Mouse (Mus musculus) MEL (cell line): Measurements from ENCODE around the gene Unc45b. TPM values are rescaled to one million over a fixed set of nuclear protein-coding genes. Genes with fewer than 3 reads are reported as not detected.
"Not testable (repeated sequence)": the region's sequence is repeated elsewhere in the genome, so short reads cannot be mapped to it uniquely, and the experiment has no call there.

Source experiments
- DNase-seq: peaks from one replicate; pipeline ENCODE4 v3.0.0; 2011; ENCODE audit warnings: low read depth, low spot score
- H3K27ac ChIP-seq: 2 replicates; pipeline ENCODE4 v1.5.1; 2012; ENCODE audit warnings: low read depth, mild to moderate bottlenecking, control low read depth, low read length, moderate library complexity; ENCODE audit not compliant: control insufficient read depth
- H3K27me3 ChIP-seq, 2 experiments: fragments of 150-350 bp in 1 of 2; sonication (generic) in 1 of 2; 2 replicates each; pipeline ENCODE4 v1.6.1; 2012; ENCODE audit warnings: low read length in 2 of 2, mild to moderate bottlenecking in 2 of 2, improper control_type of control experiment in 1 of 2, moderate library complexity in 1 of 2; ENCODE audit not compliant: insufficient read depth in 2 of 2, control insufficient read depth in 1 of 2
- H3K36me3 ChIP-seq, 2 experiments: 2 replicates each; pipeline ENCODE4 v1.6.1; 2012 to 2014; ENCODE audit warnings: low read length in 2 of 2, improper control_type of control experiment in 1 of 2, inconsistent platforms in 1 of 2, mild to moderate bottlenecking in 1 of 2; ENCODE audit not compliant: insufficient read depth in 2 of 2, control insufficient read depth in 1 of 2
- H3K4me1 ChIP-seq, 2 experiments: fragments of 150-350 bp in 1 of 2; sonication (generic) in 1 of 2; 2 replicates each; pipeline ENCODE4 v1.6.1; 2012; ENCODE audit warnings: low read length in 2 of 2, improper control_type of control experiment in 1 of 2, mild to moderate bottlenecking in 1 of 2; ENCODE audit not compliant: insufficient read depth in 2 of 2, control insufficient read depth in 1 of 2
- H3K4me3 ChIP-seq, 2 experiments: fragments of 150-350 bp in 1 of 2; sonication (generic) in 1 of 2; 2 replicates each; pipeline ENCODE4 v1.5.1; 2012; ENCODE audit warnings: low read depth in 2 of 2, low read length in 2 of 2, mild to moderate bottlenecking in 2 of 2, moderate library complexity in 2 of 2, control low read depth in 1 of 2, improper control_type of control experiment in 1 of 2; ENCODE audit not compliant: control insufficient read depth in 1 of 2, insufficient read depth in 1 of 2
- H3K79me2 ChIP-seq: 2 replicates; pipeline ENCODE4 v1.6.1; 2012; ENCODE audit warnings: mild to moderate bottlenecking, low read length, moderate library complexity; ENCODE audit not compliant: control insufficient read depth, poor library complexity, insufficient read depth
- H3K9ac ChIP-seq: 2 replicates; pipeline ENCODE4 v1.6.1; 2012; ENCODE audit warnings: low read depth, mild to moderate bottlenecking, control low read depth, low read length, moderate library complexity; ENCODE audit not compliant: control insufficient read depth, poor library complexity, severe bottlenecking
- H3K9me3 ChIP-seq: fragments of 150-350 bp; sonication (generic); replicated peaks from 2 replicates; pipeline ENCODE4 v1.6.1; 2012; ENCODE audit warnings: mild to moderate bottlenecking, low read length, improper control_type of control experiment, moderate library complexity; ENCODE audit not compliant: insufficient read depth
- BHLHE40 ChIP-seq: IDR thresholded peaks from 2 replicates; pipeline ENCODE4 v1.6.1; 2012; ENCODE audit warnings: low read depth, mild to moderate bottlenecking, inconsistent platforms, low read length, improper control_type of control experiment, borderline replicate concordance
- CHD1 ChIP-seq: IDR thresholded peaks from 2 replicates; pipeline ENCODE4 v1.6.1; 2012; ENCODE audit warnings: low read depth, mild to moderate bottlenecking, inconsistent platforms, low read length, improper control_type of control experiment
- E2F4 ChIP-seq: IDR thresholded peaks from 2 replicates; pipeline ENCODE4 v1.6.1; 2011; ENCODE audit warnings: low read depth, low read length, improper control_type of control experiment, borderline replicate concordance
- ETS1 ChIP-seq: IDR thresholded peaks from 2 replicates; pipeline ENCODE4 v1.6.1; 2012; ENCODE audit warnings: low read depth, mild to moderate bottlenecking, inconsistent platforms, low read length, improper control_type of control experiment, moderate library complexity
- GATA1 ChIP-seq: IDR thresholded peaks from 2 replicates; pipeline ENCODE4 v1.6.1; 2011; ENCODE audit warnings: low read depth, low read length, improper control_type of control experiment
- HCFC1 ChIP-seq: IDR thresholded peaks from 2 replicates; pipeline ENCODE4 v1.6.1; 2012; ENCODE audit warnings: low read depth, mild to moderate bottlenecking, inconsistent platforms, low read length, improper control_type of control experiment, moderate library complexity
- MAZ ChIP-seq: IDR thresholded peaks from 2 replicates; pipeline ENCODE4 v1.6.1; 2012; ENCODE audit warnings: low read depth, mild to moderate bottlenecking, inconsistent platforms, low read length, improper control_type of control experiment
- NRF1 ChIP-seq: IDR thresholded peaks from 2 replicates; pipeline ENCODE4 v1.6.1; 2014; ENCODE audit warnings: low read depth, mild to moderate bottlenecking, inconsistent platforms, low read length, improper control_type of control experiment, moderate library complexity; ENCODE audit not compliant: poor library complexity, insufficient read depth, severe bottlenecking
- POLR2A ChIP-seq, 2 experiments: IDR thresholded peaks; 2 replicates each; pipeline ENCODE4 v1.6.1; 2011 to 2012; ENCODE audit warnings: low read length in 2 of 2, mild to moderate bottlenecking in 2 of 2, control low read depth in 1 of 2, improper control_type of control experiment in 1 of 2, low read depth in 1 of 2, moderate library complexity in 1 of 2; ENCODE audit not compliant: control insufficient read depth in 1 of 2, insufficient read depth in 1 of 2, poor library complexity in 1 of 2
- POLR2AphosphoS2 ChIP-seq: IDR thresholded peaks from 2 replicates; pipeline ENCODE4 v1.6.1; 2011; ENCODE audit warnings: low read length, improper control_type of control experiment
- TAL1 ChIP-seq: IDR thresholded peaks from 2 replicates; pipeline ENCODE4 v1.6.1; 2012; ENCODE audit warnings: mild to moderate bottlenecking, inconsistent platforms, low read length, moderate library complexity, mixed read lengths
- USF2 ChIP-seq, 2 experiments: IDR thresholded peaks; 2 replicates each; pipeline ENCODE4 v1.6.1; 2011 to 2012; ENCODE audit warnings: improper control_type of control experiment in 2 of 2, low read length in 2 of 2, borderline replicate concordance in 1 of 2, inconsistent platforms in 1 of 2, low read depth in 1 of 2, mild to moderate bottlenecking in 1 of 2; ENCODE audit not compliant: insufficient read depth in 1 of 2
- ZC3H11A ChIP-seq: IDR thresholded peaks from 2 replicates; pipeline ENCODE4 v1.6.1; 2012; ENCODE audit warnings: low read depth, mild to moderate bottlenecking, inconsistent platforms, low read length, improper control_type of control experiment
- polyA plus RNA-seq, 2 experiments: library from polyadenylated mRNA; stranded (reverse) in 1 of 2; unstranded in 1 of 2; fragments of >175 nt in 1 of 2; fragments of >200 nt in 1 of 2; gene quantifications; 2 replicates each; pipeline versions ENCODE4 v1.2.1 to v1.2.4; 2012; ENCODE audit warnings: low replicate concordance in 2 of 2, low read depth in 1 of 2; ENCODE audit not compliant: insufficient read length in 2 of 2, insufficient read depth in 1 of 2, missing spikeins in 1 of 2
- total RNA-seq: library from RNA; depleted of rRNA; stranded (reverse); fragments of 300-350 nt; gene quantifications from 2 replicates; pipeline ENCODE4 v1.2.3, GENCODE M21; 2012

Unc45b gene
- total and polyA plus RNA-seq, 3 experiments: 0.08 to 0.29 TPM; not detected in 1

DNA sequence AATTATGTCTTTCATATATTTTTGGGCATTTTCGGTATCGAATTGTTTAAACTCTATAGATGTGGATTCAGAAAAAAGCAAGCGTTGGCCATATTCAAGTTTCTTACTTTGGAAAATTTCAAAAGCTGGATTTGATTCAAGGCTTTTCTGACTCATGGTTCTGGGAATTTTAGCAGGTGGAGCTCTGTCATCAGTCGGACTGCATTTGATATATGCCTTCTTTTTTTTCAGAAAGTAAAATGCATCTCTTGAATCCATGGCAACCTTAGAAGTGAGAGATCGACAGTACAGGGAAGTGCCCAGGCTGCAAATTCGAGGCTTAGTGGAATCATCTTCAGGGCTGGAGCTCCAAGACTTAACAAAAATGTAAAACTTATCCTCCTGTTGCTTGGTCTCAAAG, 77.3 kb downstream of the Unc45b start:
- Histone ChIP-seq H3K9me3 (no peaks in the 10 kb centered on the region), H3K4me1 (0 out of 4 replicates have a peak, but pooled peaks cover 0 to 6% of the 10 kb centered on the region in 2 experiments), H3K4me3 (no peak overlapping the region), H3K27me3 (no peaks in the 10 kb centered on the region), H3K27ac (no peak overlapping the region), H3K9ac (no peak overlapping the region), H3K79me2 (no peaks in the 10 kb centered on the region), H3K36me3 (peaks cover 0 to 3% of the 10 kb centered on the region in 2 experiments; a peak in 2 of 4 replicates)
- TF ChIP-seq CHD1 (no peak), BHLHE40 (no peak), USF2 (IDR thresholded peaks at IDR 0.05; ENCODE audit: borderline replicate concordance in 1 of 2, insufficient read depth in 1 of 2, low read depth in 1 of 2, low read length in 2 of 2) (no peak), NRF1 (no peak)
- DNase-seq: no peak

- no peaks in the 10 kb centered on the region for H3K79me2 ChIP-seq
- H3K36me3 ChIP-seq: peaks cover 0 to 3% of the 10 kb centered on the region in 2 experiments; a peak in 2 of 4 replicates
- TF ChIP-seq POLR2AphosphoS2: no peak
- TF ChIP-seq TAL1: no peak
- TF ChIP-seq GATA1: no peak
- TF ChIP-seq MAZ: no peak
- TF ChIP-seq HCFC1: no peak
- TF ChIP-seq POLR2A (IDR thresholded peaks at IDR 0.05; ENCODE audit: control insufficient read depth in 1 of 2, insufficient read depth in 1 of 2, low read depth in 1 of 2, low read length in 2 of 2, poor library complexity in 1 of 2): no peak
- no peak for TF ChIP-seq USF2 (IDR thresholded peaks at IDR 0.05; ENCODE audit: borderline replicate concordance in 1 of 2, insufficient read depth in 1 of 2, low read depth in 1 of 2, low read length in 2 of 2)
- no peak for TF ChIP-seq E2F4
- no peak for TF ChIP-seq ZC3H11A
- no peak for TF ChIP-seq ETS1
- TF ChIP-seq BHLHE40: no peak
- TF ChIP-seq, all 39 proteins: peak for 0
- Histone ChIP-seq H3K27ac (no peak overlapping the region), H3K9me3 (no peaks in the 10 kb centered on the region), H3K4me1 (0 out of 4 replicates have a peak, but pooled peaks cover 0 to 6% of the 10 kb centered on the region in 2 experiments), H3K27me3 (no peaks in the 10 kb centered on the region), H3K9ac (no peak overlapping the region), H3K4me3 (no peak overlapping the region)
- no peak for DNase-seq
These were observed 79.0 kb downstream of the Unc45b start for GRCm38 (mm10) chr11:82989357-82989756.

- H3K27me3 ChIP-seq, H3K4me1 ChIP-seq, H3K9me3 ChIP-seq, H3K79me2 ChIP-seq, H3K36me3 ChIP-seq: not testable (repeated sequence)
- Histone ChIP-seq H3K4me3 (peak overlapping the region; percentile 72 to 82), H3K27ac (0 out of 2 replicates have a peak overlapping the region, but pooled peaks have one; percentile 6), H3K9ac (peak overlapping the region; percentile 53)
- peak; percentile 73 for DNase-seq
These were observed 80.4 kb downstream of the Unc45b start for GRCm38 (mm10) chr11:82990612-82991385.
